Mouse (Mus musculus): Measurements from ENCODE around the gene Slc15a3. TPM values are rescaled to one million over a fixed set of nuclear protein-coding genes. Genes with fewer than 3 reads are reported as not detected.

Gene Slc15a3
- total and polyA plus RNA-seq, 3 experiments = 2.1 to 3.9 (median 2.3) TPM

DNA sequence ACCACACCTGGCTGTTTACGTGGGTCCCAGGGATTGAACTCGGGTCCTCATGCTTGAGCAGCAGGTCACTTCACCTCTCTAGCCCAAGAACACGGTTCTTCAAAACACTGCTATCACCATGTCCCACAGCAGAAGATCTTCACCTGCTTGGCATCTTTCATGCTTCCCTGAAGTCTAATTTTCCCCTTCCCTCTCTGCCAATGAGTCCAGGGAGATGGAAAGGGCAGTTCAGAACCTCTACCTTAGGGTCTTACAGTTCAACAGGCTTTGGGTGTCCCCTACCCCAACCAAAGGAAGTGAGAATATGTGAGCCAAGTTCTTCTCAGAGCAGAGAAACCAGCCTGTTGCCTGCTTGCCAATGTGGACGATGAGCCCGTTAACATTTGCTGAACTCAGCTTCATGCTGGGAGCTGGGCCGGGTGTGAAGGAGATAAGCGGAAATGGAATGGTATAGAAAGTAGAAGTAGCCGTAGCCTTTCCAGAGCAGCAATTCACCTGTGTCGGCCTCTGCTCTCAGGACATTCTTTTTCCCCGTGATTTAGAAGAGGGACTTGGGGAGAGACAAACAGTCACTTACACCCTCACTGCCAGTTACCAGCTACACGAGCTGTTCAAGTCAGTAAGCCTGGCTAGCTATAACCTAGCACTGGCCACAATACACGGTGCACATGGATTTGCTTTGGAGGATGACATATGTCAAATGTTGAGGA, 30.8 kb upstream of the Slc15a3 start:
- H3K36me3 ChIP-seq (ENCODE audit: control insufficient read depth, insufficient read depth, low read length) = no peaks in the 10 kb centered on the region
- no peak overlapping the region for H3K4me3 ChIP-seq
- no peaks in the 10 kb centered on the region for H3K4me1 ChIP-seq (ENCODE audit: control insufficient read depth, insufficient read depth, low read length)
- H3K9ac ChIP-seq (ENCODE audit: low read depth, low read length) = no peak overlapping the region
- no peak overlapping the region for H3K27ac ChIP-seq
- intact Hi-C loops (cut with DNase I) = no loop called here
- no peaks in the 10 kb centered on the region for H3K27me3 ChIP-seq (ENCODE audit: control insufficient read depth, insufficient read depth, low read length)
- WGBS = 70% methylated on average over 12 of the region's 12 CpGs
- no peak for DNase-seq
- TF ChIP-seq CTCF (IDR thresholded peaks at IDR 0.05) (no peak), POLR2A (IDR thresholded peaks at IDR 0.05; ENCODE audit: insufficient read depth, low read depth, low read length) (no peak), EP300 (IDR thresholded peaks at IDR 0.05; ENCODE audit: insufficient read depth, low read depth, low read length) (no peak)
- H3K79me2 ChIP-seq (replicated peaks; ENCODE audit: control insufficient read depth, insufficient read depth, low read length) = no peaks in the 10 kb centered on the region

DNA sequence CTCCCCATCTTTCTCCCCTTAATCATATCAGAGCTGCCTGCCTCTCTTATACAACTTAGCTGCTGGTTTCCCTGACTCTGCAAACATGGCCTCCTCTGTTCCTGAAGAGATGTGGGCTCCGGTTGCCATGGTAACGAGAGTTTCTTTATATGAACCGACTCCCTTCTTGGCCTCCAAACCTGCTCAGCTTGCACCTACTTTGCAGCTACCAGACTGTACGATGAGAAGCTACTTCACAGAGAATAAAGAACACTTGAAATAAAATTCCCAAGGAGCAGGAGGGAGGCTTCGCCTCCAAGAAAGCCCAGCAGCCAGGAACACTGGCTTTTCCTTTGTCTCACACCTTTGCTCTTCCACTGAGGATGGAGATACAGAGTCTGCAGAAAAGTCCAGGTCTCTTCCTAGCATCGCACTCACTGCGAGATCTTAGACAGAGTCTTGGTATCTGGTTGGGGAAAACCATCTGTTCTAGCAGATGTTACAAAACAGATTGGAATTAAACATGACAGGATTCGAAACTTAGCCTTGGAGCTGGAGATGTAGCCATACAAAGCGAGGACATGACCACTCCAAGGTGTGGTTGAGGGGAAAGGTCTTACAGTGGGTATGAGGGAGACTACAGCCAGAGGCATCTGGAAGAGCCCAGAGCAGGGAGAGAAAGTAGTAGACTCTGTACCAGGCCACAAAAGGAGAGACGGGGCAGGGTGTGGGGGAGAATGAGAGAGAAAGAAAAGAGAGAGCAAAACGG, 29.9 kb upstream of the Slc15a3 start:
- Histone ChIP-seq H3K4me3 (no peak overlapping the region), H3K27ac (no peak overlapping the region), H3K36me3 (ENCODE audit: control insufficient read depth, insufficient read depth, low read length) (no peaks in the 10 kb centered on the region), H3K27me3 (ENCODE audit: control insufficient read depth, insufficient read depth, low read length) (no peaks in the 10 kb centered on the region), H3K4me1 (ENCODE audit: control insufficient read depth, insufficient read depth, low read length) (no peaks in the 10 kb centered on the region), H3K9ac (ENCODE audit: low read depth, low read length) (no peak overlapping the region), H3K79me2 (replicated peaks; ENCODE audit: control insufficient read depth, insufficient read depth, low read length) (no peaks in the 10 kb centered on the region)
- TF ChIP-seq CTCF (IDR thresholded peaks at IDR 0.05) = no peak
- TF ChIP-seq EP300 (IDR thresholded peaks at IDR 0.05; ENCODE audit: insufficient read depth, low read depth, low read length) = no peak
- no peak for TF ChIP-seq POLR2A (IDR thresholded peaks at IDR 0.05; ENCODE audit: insufficient read depth, low read depth, low read length)
- intact Hi-C loops (cut with DNase I) = no loop called here
- WGBS = 83% methylated on average over 11 of the region's 11 CpGs
- DNase-seq = no peak

DNA sequence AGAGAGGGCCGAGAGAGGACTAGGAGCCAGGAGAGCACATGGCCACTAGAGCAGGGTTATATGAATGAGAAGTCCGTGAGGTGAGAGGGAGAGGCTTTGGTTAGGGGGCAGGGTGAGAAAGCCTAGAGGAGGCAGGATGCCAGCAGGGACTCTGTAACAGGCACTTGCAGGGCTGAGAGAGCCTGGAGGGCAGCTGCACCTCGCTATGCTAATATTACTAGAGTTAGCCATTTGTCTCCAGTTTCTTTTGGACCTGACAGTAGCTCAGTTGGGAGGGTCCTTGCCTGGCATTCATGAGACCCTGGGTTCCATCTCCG, 29.4 kb upstream of the Slc15a3 start:
- Histone ChIP-seq H3K27me3 (ENCODE audit: control insufficient read depth, insufficient read depth, low read length) (no peaks in the 10 kb centered on the region), H3K9ac (ENCODE audit: low read depth, low read length) (no peak overlapping the region), H3K4me1 (ENCODE audit: control insufficient read depth, insufficient read depth, low read length) (no peaks in the 10 kb centered on the region), H3K36me3 (ENCODE audit: control insufficient read depth, insufficient read depth, low read length) (no peaks in the 10 kb centered on the region), H3K27ac (no peak overlapping the region), H3K4me3 (no peak overlapping the region), H3K79me2 (replicated peaks; ENCODE audit: control insufficient read depth, insufficient read depth, low read length) (no peaks in the 10 kb centered on the region)
- TF ChIP-seq CTCF (IDR thresholded peaks at IDR 0.05) (no peak), POLR2A (IDR thresholded peaks at IDR 0.05; ENCODE audit: insufficient read depth, low read depth, low read length) (no peak), EP300 (IDR thresholded peaks at IDR 0.05; ENCODE audit: insufficient read depth, low read depth, low read length) (no peak)
- 66% methylated on average over 4 of the region's 4 CpGs for WGBS
- DNase-seq = no peak
- intact Hi-C loops (cut with DNase I) = no loop called here

DNA sequence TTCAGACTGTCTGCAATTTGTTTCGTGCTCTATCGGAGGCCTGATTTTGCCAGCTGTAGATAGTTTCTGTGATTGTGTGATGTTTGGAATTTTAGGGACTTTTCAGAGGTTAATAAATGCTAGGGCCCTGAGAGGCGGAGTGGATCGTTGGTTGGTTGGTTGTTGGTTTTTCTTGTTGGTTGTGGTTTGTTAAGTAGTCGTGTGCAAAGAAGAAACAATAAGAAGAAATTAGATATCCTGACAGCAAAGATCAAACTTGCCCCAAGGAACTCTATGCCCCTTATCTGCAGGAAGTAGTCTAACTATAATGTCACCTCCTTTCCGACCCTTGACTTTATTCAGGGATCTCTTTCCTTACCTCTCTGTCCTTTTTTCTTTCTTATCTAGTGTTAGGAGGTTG, 28.1 kb upstream of the Slc15a3 start:
- no peaks in the 10 kb centered on the region for H3K36me3 ChIP-seq (ENCODE audit: control insufficient read depth, insufficient read depth, low read length)
- H3K79me2 ChIP-seq (replicated peaks; ENCODE audit: control insufficient read depth, insufficient read depth, low read length) = no peaks in the 10 kb centered on the region
- no peaks in the 10 kb centered on the region for H3K27me3 ChIP-seq (ENCODE audit: control insufficient read depth, insufficient read depth, low read length)
- no peaks in the 10 kb centered on the region for H3K4me1 ChIP-seq (ENCODE audit: control insufficient read depth, insufficient read depth, low read length)
- no peak overlapping the region for H3K27ac ChIP-seq
- WGBS = 69% methylated on average over 6 of the region's 6 CpGs
- no peak for DNase-seq
- intact Hi-C loops (cut with DNase I) = no loop called here
- TF ChIP-seq POLR2A (IDR thresholded peaks at IDR 0.05; ENCODE audit: insufficient read depth, low read depth, low read length) (no peak), CTCF (IDR thresholded peaks at IDR 0.05) (no peak), EP300 (IDR thresholded peaks at IDR 0.05; ENCODE audit: insufficient read depth, low read depth, low read length) (no peak)
- no peak overlapping the region for H3K9ac ChIP-seq (ENCODE audit: low read depth, low read length)
- H3K4me3 ChIP-seq = no peak overlapping the region

DNA sequence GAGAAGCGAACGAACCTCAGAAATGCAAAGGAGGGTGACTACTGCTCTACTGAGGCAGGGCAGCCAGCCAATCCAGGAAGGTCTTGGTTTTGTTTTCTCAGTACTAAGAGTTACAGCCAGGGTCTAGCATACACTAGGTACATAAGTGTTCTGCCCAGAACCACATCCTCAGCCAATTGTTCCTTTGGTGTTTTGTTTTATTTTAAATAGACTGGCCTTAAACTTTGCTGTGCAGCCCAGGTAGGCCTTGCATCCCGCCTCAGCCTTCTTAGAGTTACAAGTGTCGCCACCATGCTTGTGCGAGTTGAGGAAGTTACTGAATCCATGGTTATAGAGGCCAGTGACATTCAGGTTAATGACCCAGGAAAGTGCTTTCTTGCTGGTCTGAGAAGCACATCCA, 26.5 kb upstream of the Slc15a3 start:
- no peaks in the 10 kb centered on the region for H3K27me3 ChIP-seq (ENCODE audit: control insufficient read depth, insufficient read depth, low read length)
- no peak overlapping the region for H3K9ac ChIP-seq (ENCODE audit: low read depth, low read length)
- intact Hi-C loops (cut with DNase I) = no loop called here
- TF ChIP-seq CTCF (IDR thresholded peaks at IDR 0.05) (no peak), POLR2A (IDR thresholded peaks at IDR 0.05; ENCODE audit: insufficient read depth, low read depth, low read length) (no peak), EP300 (IDR thresholded peaks at IDR 0.05; ENCODE audit: insufficient read depth, low read depth, low read length) (no peak)
- no peak overlapping the region for H3K4me3 ChIP-seq
- 96% methylated on average over 5 of the region's 5 CpGs for WGBS
- no peak overlapping the region for H3K27ac ChIP-seq
- H3K4me1 ChIP-seq (ENCODE audit: control insufficient read depth, insufficient read depth, low read length) = no peaks in the 10 kb centered on the region
- no peaks in the 10 kb centered on the region for H3K79me2 ChIP-seq (replicated peaks; ENCODE audit: control insufficient read depth, insufficient read depth, low read length)
- no peaks in the 10 kb centered on the region for H3K36me3 ChIP-seq (ENCODE audit: control insufficient read depth, insufficient read depth, low read length)
- DNase-seq = no peak

DNA sequence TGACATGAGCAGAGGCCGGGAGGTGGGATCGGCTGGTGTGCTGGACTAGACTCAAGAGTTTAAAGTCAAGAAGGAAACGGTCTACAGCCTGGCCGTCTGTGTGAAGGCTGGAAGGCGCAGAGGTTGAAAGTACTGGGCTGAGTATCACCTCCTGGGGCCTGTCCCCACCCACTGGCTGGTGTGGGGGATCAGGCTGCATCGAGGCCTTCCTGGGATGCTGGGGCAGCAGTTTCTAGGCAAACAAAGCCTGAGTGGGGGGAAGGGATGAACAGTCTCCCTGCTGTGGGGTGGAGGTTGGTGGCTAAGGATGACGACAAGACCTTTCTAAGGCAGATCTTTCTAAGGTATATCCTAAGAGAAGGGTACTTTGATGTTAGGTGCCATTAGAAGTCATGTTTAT, 25.6 kb upstream of the Slc15a3 start:
- Histone ChIP-seq H3K9ac (ENCODE audit: low read depth, low read length) (no peak overlapping the region), H3K27ac (no peak overlapping the region), H3K36me3 (ENCODE audit: control insufficient read depth, insufficient read depth, low read length) (no peaks in the 10 kb centered on the region), H3K27me3 (ENCODE audit: control insufficient read depth, insufficient read depth, low read length) (no peaks in the 10 kb centered on the region), H3K4me3 (no peak overlapping the region), H3K4me1 (ENCODE audit: control insufficient read depth, insufficient read depth, low read length) (no peaks in the 10 kb centered on the region), H3K79me2 (replicated peaks; ENCODE audit: control insufficient read depth, insufficient read depth, low read length) (no peaks in the 10 kb centered on the region)
- intact Hi-C loops (cut with DNase I) = no loop called here
- 59% methylated on average over 7 of the region's 7 CpGs for WGBS
- DNase-seq = no peak
- TF ChIP-seq POLR2A (IDR thresholded peaks at IDR 0.05; ENCODE audit: insufficient read depth, low read depth, low read length) = no peak
- no peak for TF ChIP-seq CTCF (IDR thresholded peaks at IDR 0.05)
- no peak for TF ChIP-seq EP300 (IDR thresholded peaks at IDR 0.05; ENCODE audit: insufficient read depth, low read depth, low read length)
